Mouse (Mus musculus) erythroblast, adult 5-6 weeks (primary cell): Measurements from ENCODE around the gene Tmem196. TPM values are rescaled to one million over a fixed set of nuclear protein-coding genes. Genes with fewer than 3 reads are reported as not detected.
"Not testable (repeated sequence)": the region's sequence is repeated elsewhere in the genome, so short reads cannot be mapped to it uniquely, and the experiment has no call there.

Experiments
- ATAC-seq: replicated peaks from 2 replicates; pipeline ENCODE4 v1.8.0; 2016; ENCODE audit warnings: moderate number of reproducible peaks, mild to moderate bottlenecking, moderate TSS enrichment, inconsistent platforms; ENCODE audit not compliant: poor library complexity, low FRiP score, severe bottlenecking
- total RNA-seq, 2 experiments: library from RNA; stranded (forward) in 1 of 2; stranded (reverse) in 1 of 2; fragments of 150-400 nt in 1 of 2; fragments of 200-764, 138-1000 nt in 1 of 2; gene quantifications; 2 replicates each; pipeline versions ENCODE4 v1.2.3 to v1.2.4; 2015 to 2017; ENCODE audit warnings: low replicate concordance in 2 of 2

Gene Tmem196
- not detected in 2 replicates for total RNA-seq (2015; ENCODE audit: low replicate concordance)
- not detected in 2 replicates for total RNA-seq (2017; ENCODE audit: low replicate concordance)

GRCm38 (mm10) chr12:119945589-119946310 is at the start of gene Tmem196:
Gene Tmem196, plus strand, starts transcription at chr12:119945822.
- no peak for ATAC-seq

GRCm38 (mm10) chr12:119946311-119946692 is 680 bp downstream of the Tmem196 start:
- ATAC-seq = no peak

GRCm38 (mm10) chr12:119957041-119957440 is 11.4 kb downstream of the Tmem196 start:
- no peak for ATAC-seq

- ATAC-seq = no peak
Observed at GRCm38 (mm10) chr12:119960730-119961129, 15.1 kb downstream of the Tmem196 start.

- ATAC-seq = no peak
Observed at GRCm38 (mm10) chr12:119965373-119965772, 19.8 kb downstream of the Tmem196 start.

- ATAC-seq = no peak
Observed at GRCm38 (mm10) chr12:119970068-119970467, 24.4 kb downstream of the Tmem196 start.

- no peak for ATAC-seq
Observed at GRCm38 (mm10) chr12:119981731-119982130, 36.1 kb downstream of the Tmem196 start.

GRCm38 (mm10) chr12:119998267-119998666 is 52.6 kb downstream of the Tmem196 start:
- no peak for ATAC-seq

GRCm38 (mm10) chr12:120004280-120004679 is 58.7 kb downstream of the Tmem196 start:
- no peak for ATAC-seq

- no peak for ATAC-seq
Observed at GRCm38 (mm10) chr12:120014768-120015167, 69.1 kb downstream of the Tmem196 start.

GRCm38 (mm10) chr12:120015201-120015600 is 69.6 kb downstream of the Tmem196 start:
- ATAC-seq = no peak

GRCm38 (mm10) chr12:120028089-120028959 is 82.7 kb downstream of the Tmem196 start:
- not testable (repeated sequence) for ATAC-seq
